Mouse (Mus musculus): Measurements from ENCODE around the gene Rbm15. TPM values are rescaled to one million over a fixed set of nuclear protein-coding genes. Genes with fewer than 3 reads are reported as not detected.

The Rbm15 gene
- 6.3 and 7.5 TPM in 2 replicates for polyA plus RNA-seq (2015; fragmentation: Nextera tagmentation; extraction: Ambion mirVana)

GRCm38 (mm10) chr3:107333381-107334201 is at the start of gene Rbm15:
Rbm15 (minus strand) TSS chr3:107333673.

GRCm38 (mm10) chr3:107290764-107291381 is 42.6 kb downstream of the Rbm15 start, which contains the start of gene Slc16a4:
Slc16a4 (plus strand) TSS chr3:107291230.

GRCm38 (mm10) chr3:107278479-107279269 is 54.8 kb downstream of the Rbm15 start, which contains the start of gene Lamtor5:
Lamtor5 (plus strand) TSS chr3:107278858.

Other genes starting within 250 kb of the Rbm15 start
- 0.04 and 0.07 TPM in 2 replicates for gene Kcna2, start 232.5 kb downstream of the Rbm15 start, polyA plus RNA-seq (2015; fragmentation: Nextera tagmentation; extraction: Ambion mirVana)
- gene Kcna10, start 150.6 kb downstream of the Rbm15 start, polyA plus RNA-seq (2015; fragmentation: Nextera tagmentation; extraction: Ambion mirVana) = not detected in 2 replicates
- gene Cym, start 111.9 kb downstream of the Rbm15 start, polyA plus RNA-seq (2015; fragmentation: Nextera tagmentation; extraction: Ambion mirVana) = 5.4 and 7.9 TPM in 2 replicates
- gene A630076J17Rik, start 103.1 kb downstream of the Rbm15 start, polyA plus RNA-seq (2015; fragmentation: Nextera tagmentation; extraction: Ambion mirVana) = not detected in 2 replicates
- not detected in 2 replicates for gene Prok1, start 94.0 kb downstream of the Rbm15 start, polyA plus RNA-seq (2015; fragmentation: Nextera tagmentation; extraction: Ambion mirVana)
- gene Lamtor5, start 54.8 kb downstream of the Rbm15 start, polyA plus RNA-seq (2015; fragmentation: Nextera tagmentation; extraction: Ambion mirVana) = 179 and 209 TPM in 2 replicates
- gene Slc16a4, start 42.4 kb downstream of the Rbm15 start, polyA plus RNA-seq (2015; fragmentation: Nextera tagmentation; extraction: Ambion mirVana) = 4.0 and 7.2 TPM in 2 replicates
- gene Kcnc4, start 125.9 kb upstream of the Rbm15 start, polyA plus RNA-seq (2015; fragmentation: Nextera tagmentation; extraction: Ambion mirVana) = 0.10 TPM in 1 of 2 replicates, not detected in the other
- 4.1 and 4.4 TPM in 2 replicates for gene Slc6a17, start 184.3 kb upstream of the Rbm15 start, polyA plus RNA-seq (2015; fragmentation: Nextera tagmentation; extraction: Ambion mirVana)
- not detected in 2 replicates for gene Ubl4b, start 221.4 kb upstream of the Rbm15 start, polyA plus RNA-seq (2015; fragmentation: Nextera tagmentation; extraction: Ambion mirVana)

All from urinary bladder, postnatal 0 days (tissue).